Mouse (Mus musculus): Measurements from ENCODE around the gene Fgd6.
A peak's percentile ranks its signal among the peaks of the same experiment; 100 is the strongest.

Fgd6 gene

GRCm38 (mm10) chr10:94035658-94036374 lies at the start of gene Fgd6, which contains the start of gene Vezt:
Gene Fgd6 (plus strand): TSS chr10:94036001.
Gene Vezt (minus strand): TSS chr10:94035817.
- H3K36me3 ChIP-seq (ENCODE audit: control insufficient read depth, insufficient read depth, low read length, poor library complexity, severe bottlenecking): no peaks in the 10 kb centered on the region
- DNase-seq (ENCODE audit: low read depth, low spot score): peak; percentile 99

GRCm38 (mm10) chr10:93994136-93994535 lies 41.7 kb upstream of the Fgd6 start:
- Histone ChIP-seq H3K36me3 (ENCODE audit: control insufficient read depth, insufficient read depth, low read length, poor library complexity, severe bottlenecking) (peaks cover 2% of the 10 kb centered on the region), H3K27me3 (ENCODE audit: control insufficient read depth, insufficient read depth, low read length, poor library complexity, severe bottlenecking) (no peaks in the 10 kb centered on the region)
- DNase-seq (ENCODE audit: low read depth, low spot score): no peak

More at GRCm38 (mm10) chr10:94035658-94036374, at the start of gene Fgd6, which contains the start of gene Vezt:
- H3K27me3 ChIP-seq (ENCODE audit: control insufficient read depth, insufficient read depth, low read length, poor library complexity, severe bottlenecking): no peaks in the 10 kb centered on the region

GRCm38 (mm10) chr10:93995100-93995499 lies 40.7 kb upstream of the Fgd6 start:
- no peak for DNase-seq (ENCODE audit: low read depth, low spot score)
- Histone ChIP-seq H3K27me3 (ENCODE audit: control insufficient read depth, insufficient read depth, low read length, poor library complexity, severe bottlenecking) (no peaks in the 10 kb centered on the region), H3K36me3 (ENCODE audit: control insufficient read depth, insufficient read depth, low read length, poor library complexity, severe bottlenecking) (peaks cover 2% of the 10 kb centered on the region)

- H3K27me3 ChIP-seq (ENCODE audit: control insufficient read depth, insufficient read depth, low read length, poor library complexity, severe bottlenecking): no peaks in the 10 kb centered on the region
- DNase-seq (ENCODE audit: low read depth, low spot score): no peak
- peaks cover 3% of the 10 kb centered on the region; the same call in 1 of the 2 replicates for H3K36me3 ChIP-seq (ENCODE audit: control insufficient read depth, insufficient read depth, low read length, poor library complexity, severe bottlenecking)
Measured at GRCm38 (mm10) chr10:93999357-93999756, 36.4 kb upstream of the Fgd6 start.

GRCm38 (mm10) chr10:94000223-94000622 lies 35.6 kb upstream of the Fgd6 start:
- H3K36me3 ChIP-seq (ENCODE audit: control insufficient read depth, insufficient read depth, low read length, poor library complexity, severe bottlenecking): peaks cover 3% of the 10 kb centered on the region; the same call in 1 of the 2 replicates
- DNase-seq (ENCODE audit: low read depth, low spot score): no peak

GRCm38 (mm10) chr10:94008356-94008755 lies 27.4 kb upstream of the Fgd6 start:
- H3K36me3 ChIP-seq (ENCODE audit: control insufficient read depth, insufficient read depth, low read length, poor library complexity, severe bottlenecking): peaks cover 4% of the 10 kb centered on the region; the same call in 1 of the 2 replicates
- no peaks in the 10 kb centered on the region for H3K27me3 ChIP-seq (ENCODE audit: control insufficient read depth, insufficient read depth, low read length, poor library complexity, severe bottlenecking)
- DNase-seq (ENCODE audit: low read depth, low spot score): no peak

More at GRCm38 (mm10) chr10:94000223-94000622, 35.6 kb upstream of the Fgd6 start:
- no peaks in the 10 kb centered on the region for H3K27me3 ChIP-seq (ENCODE audit: control insufficient read depth, insufficient read depth, low read length, poor library complexity, severe bottlenecking)

- no peak for DNase-seq (ENCODE audit: low read depth, low spot score)
- no peaks in the 10 kb centered on the region for H3K27me3 ChIP-seq (ENCODE audit: control insufficient read depth, insufficient read depth, low read length, poor library complexity, severe bottlenecking)
Measured at GRCm38 (mm10) chr10:94009991-94010679, 25.7 kb upstream of the Fgd6 start.

GRCm38 (mm10) chr10:94011024-94011423 lies 24.8 kb upstream of the Fgd6 start:
- H3K27me3 ChIP-seq (ENCODE audit: control insufficient read depth, insufficient read depth, low read length, poor library complexity, severe bottlenecking): no peaks in the 10 kb centered on the region

More at GRCm38 (mm10) chr10:94009991-94010679, 25.7 kb upstream of the Fgd6 start:
- H3K36me3 ChIP-seq (ENCODE audit: control insufficient read depth, insufficient read depth, low read length, poor library complexity, severe bottlenecking): 0 out of 2 replicates have a peak, but pooled peaks cover 2% of the 10 kb centered on the region

GRCm38 (mm10) chr10:94013196-94013595 lies 22.6 kb upstream of the Fgd6 start:
- Histone ChIP-seq H3K36me3 (ENCODE audit: control insufficient read depth, insufficient read depth, low read length, poor library complexity, severe bottlenecking) (no peaks in the 10 kb centered on the region), H3K27me3 (ENCODE audit: control insufficient read depth, insufficient read depth, low read length, poor library complexity, severe bottlenecking) (no peaks in the 10 kb centered on the region)
- peak; percentile 77 for DNase-seq (ENCODE audit: low read depth, low spot score)

More at GRCm38 (mm10) chr10:94011024-94011423, 24.8 kb upstream of the Fgd6 start:
- 0 out of 2 replicates have a peak, but pooled peaks cover 2% of the 10 kb centered on the region for H3K36me3 ChIP-seq (ENCODE audit: control insufficient read depth, insufficient read depth, low read length, poor library complexity, severe bottlenecking)
- DNase-seq (ENCODE audit: low read depth, low spot score): no peak

- Histone ChIP-seq H3K36me3 (ENCODE audit: control insufficient read depth, insufficient read depth, low read length, poor library complexity, severe bottlenecking) (no peaks in the 10 kb centered on the region), H3K27me3 (ENCODE audit: control insufficient read depth, insufficient read depth, low read length, poor library complexity, severe bottlenecking) (no peaks in the 10 kb centered on the region)
- no peak for DNase-seq (ENCODE audit: low read depth, low spot score)
Measured at GRCm38 (mm10) chr10:94014200-94014599, 21.6 kb upstream of the Fgd6 start.

GRCm38 (mm10) chr10:94017455-94017854 lies 18.3 kb upstream of the Fgd6 start:
- H3K27me3 ChIP-seq (ENCODE audit: control insufficient read depth, insufficient read depth, low read length, poor library complexity, severe bottlenecking): no peaks in the 10 kb centered on the region
- H3K36me3 ChIP-seq (ENCODE audit: control insufficient read depth, insufficient read depth, low read length, poor library complexity, severe bottlenecking): no peaks in the 10 kb centered on the region
- no peak for DNase-seq (ENCODE audit: low read depth, low spot score)

- Histone ChIP-seq H3K27me3 (ENCODE audit: control insufficient read depth, insufficient read depth, low read length, poor library complexity, severe bottlenecking) (no peaks in the 10 kb centered on the region), H3K36me3 (ENCODE audit: control insufficient read depth, insufficient read depth, low read length, poor library complexity, severe bottlenecking) (no peaks in the 10 kb centered on the region)
- DNase-seq (ENCODE audit: low read depth, low spot score): no peak
Measured at GRCm38 (mm10) chr10:94020587-94020986, 15.2 kb upstream of the Fgd6 start.

GRCm38 (mm10) chr10:94021059-94021458 lies 14.7 kb upstream of the Fgd6 start:
- H3K27me3 ChIP-seq (ENCODE audit: control insufficient read depth, insufficient read depth, low read length, poor library complexity, severe bottlenecking): no peaks in the 10 kb centered on the region
- no peaks in the 10 kb centered on the region for H3K36me3 ChIP-seq (ENCODE audit: control insufficient read depth, insufficient read depth, low read length, poor library complexity, severe bottlenecking)
- DNase-seq (ENCODE audit: low read depth, low spot score): no peak

- H3K27me3 ChIP-seq (ENCODE audit: control insufficient read depth, insufficient read depth, low read length, poor library complexity, severe bottlenecking): no peaks in the 10 kb centered on the region
- DNase-seq (ENCODE audit: low read depth, low spot score): no peak
- no peaks in the 10 kb centered on the region for H3K36me3 ChIP-seq (ENCODE audit: control insufficient read depth, insufficient read depth, low read length, poor library complexity, severe bottlenecking)
Measured at GRCm38 (mm10) chr10:94025079-94025478, 10.7 kb upstream of the Fgd6 start.

GRCm38 (mm10) chr10:94028493-94028892 lies 7.3 kb upstream of the Fgd6 start:
- no peaks in the 10 kb centered on the region for H3K36me3 ChIP-seq (ENCODE audit: control insufficient read depth, insufficient read depth, low read length, poor library complexity, severe bottlenecking)
- no peaks in the 10 kb centered on the region for H3K27me3 ChIP-seq (ENCODE audit: control insufficient read depth, insufficient read depth, low read length, poor library complexity, severe bottlenecking)
- no peak for DNase-seq (ENCODE audit: low read depth, low spot score)

Data from splenic B cell, adult 2 months (primary cell).